Mouse (Mus musculus): ENCODE results near the gene Arl14.

Arl14 gene

DNA sequence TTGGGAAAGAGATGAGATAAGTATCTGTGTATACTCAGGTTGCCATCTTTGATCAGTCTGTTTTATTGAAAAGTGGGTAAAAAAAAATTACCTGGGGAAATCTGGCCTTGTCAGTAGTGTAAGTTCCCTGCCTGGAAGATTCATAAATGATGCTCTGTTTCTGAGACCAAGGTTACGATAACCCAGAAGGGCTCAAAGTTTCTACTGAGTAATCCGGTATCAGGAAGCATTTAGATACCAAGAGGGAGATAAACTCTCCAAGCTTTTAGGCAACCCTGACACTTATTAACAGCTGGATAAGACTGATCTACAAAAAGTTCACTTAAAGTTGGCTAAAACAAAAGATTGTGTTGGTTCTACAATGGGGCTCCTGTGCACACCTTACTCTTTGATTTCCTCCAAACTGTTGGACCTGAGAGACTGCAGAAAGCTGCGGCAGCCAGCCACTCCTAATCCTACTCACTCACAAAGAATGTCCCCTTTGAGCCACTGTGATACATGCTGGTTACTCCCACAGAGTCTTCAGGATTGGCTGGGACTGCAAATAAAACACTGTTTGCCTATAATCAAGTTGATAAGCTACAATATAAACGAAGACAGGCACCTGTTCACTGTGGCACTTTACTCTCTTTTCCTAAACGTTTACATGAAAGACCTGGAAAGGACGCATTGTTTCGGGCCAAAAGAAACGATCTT, at the start of gene Arl14:
Arl14 (plus strand) TSS at position 614 of the 696 bp plus-strand sequence.
- no peak for DNase-seq

DNA sequence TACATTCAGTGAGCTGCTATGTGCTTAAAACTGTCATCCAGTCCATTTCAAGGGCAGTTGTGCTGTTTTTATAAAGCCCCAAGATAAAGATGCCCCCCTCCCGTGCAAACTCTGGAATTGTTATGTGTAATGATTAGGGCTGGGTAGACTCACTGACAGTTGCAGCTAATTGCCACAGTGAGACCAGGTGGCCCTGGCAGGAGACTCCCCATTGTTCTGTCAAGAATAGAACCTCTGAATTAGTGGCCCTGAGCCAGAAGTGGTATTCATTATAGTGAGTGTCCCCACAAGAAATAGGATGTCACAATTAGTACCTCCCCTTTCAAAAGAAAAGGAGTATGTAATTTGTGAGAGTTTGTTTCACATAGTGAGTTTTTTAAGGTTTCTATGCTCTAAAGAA, 47.0 kb upstream of the Arl14 start:
- peak; percentile 45 for DNase-seq

DNA sequence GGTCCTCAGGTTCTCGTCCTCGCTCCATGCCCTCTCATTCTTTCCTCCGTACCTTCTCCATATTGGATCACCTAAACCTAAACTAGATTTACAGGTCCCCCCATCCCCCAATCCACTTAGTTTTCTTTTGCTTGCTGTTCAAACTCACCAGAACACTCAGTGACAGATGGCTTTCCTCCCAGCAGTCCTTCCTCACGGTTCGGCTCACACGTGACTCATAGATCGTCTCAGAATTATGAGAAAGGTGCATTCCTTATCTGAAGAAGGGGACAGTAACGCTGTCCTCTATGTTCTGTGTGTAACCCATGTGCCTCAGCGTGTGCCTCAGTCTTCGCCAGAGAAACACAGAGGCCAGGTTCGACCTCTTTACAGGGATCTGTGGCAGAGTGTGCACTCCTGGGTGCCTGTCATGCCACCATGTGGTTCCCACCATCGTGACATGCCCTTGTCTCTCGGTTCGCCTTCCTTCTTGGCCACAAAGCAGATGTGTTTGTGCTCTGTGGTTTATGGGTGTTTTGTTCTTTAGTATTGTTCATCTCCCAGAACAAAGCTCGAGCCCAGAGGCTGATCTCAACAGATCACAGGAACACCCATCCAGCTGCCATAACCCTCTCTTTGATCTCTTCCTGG, 44.9 kb upstream of the Arl14 start:
- no peak for DNase-seq

DNA sequence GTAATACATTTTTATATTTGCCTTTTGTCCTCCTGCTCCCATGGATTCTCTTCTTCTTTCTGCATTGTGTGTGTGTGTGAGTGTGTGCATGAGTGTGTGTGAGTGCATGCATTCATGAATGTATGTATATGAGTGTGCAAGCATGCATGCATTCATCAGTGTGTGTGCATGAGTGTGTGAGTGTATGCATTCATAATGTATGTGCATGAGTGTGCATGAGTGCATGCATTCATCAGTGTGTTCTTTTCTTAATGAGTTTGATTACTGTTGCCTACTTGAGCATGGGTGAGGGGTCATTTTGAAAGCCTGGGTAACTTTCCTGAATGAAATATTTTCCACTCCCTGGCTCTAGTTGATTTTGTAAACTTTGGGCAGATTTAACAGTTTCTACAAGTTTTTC, 44.3 kb upstream of the Arl14 start:
- no peak for DNase-seq

DNA sequence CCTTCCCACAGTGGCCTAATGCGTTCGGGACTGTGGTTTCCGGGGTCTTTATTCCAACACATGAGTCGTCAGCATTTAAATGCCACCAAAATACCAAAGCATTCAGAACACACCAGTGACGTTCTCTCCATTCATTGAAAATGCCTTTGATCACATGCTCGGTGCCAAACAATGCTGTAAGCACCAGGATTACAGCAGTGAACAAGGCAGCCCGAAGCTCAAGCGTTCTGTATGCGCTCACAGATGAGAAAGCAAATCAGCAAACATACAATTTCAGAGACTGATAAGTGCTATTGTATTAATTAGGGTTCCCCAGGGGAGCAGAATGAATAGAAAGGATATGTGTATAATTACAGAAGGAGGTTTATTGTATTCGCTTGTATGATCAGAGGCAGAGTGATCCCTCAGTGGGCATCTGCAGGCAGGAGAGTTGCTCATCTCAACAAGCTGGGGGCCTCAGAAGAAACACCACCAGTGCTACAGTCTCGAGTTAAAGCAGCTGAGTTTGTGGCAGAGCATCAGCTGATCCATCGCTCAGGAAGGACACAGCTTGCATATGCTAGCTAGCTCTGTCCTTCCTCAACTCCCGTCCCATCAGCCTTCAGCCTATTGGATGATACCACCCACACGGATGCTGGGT, 43.7 kb upstream of the Arl14 start:
- DNase-seq: no peak

DNA sequence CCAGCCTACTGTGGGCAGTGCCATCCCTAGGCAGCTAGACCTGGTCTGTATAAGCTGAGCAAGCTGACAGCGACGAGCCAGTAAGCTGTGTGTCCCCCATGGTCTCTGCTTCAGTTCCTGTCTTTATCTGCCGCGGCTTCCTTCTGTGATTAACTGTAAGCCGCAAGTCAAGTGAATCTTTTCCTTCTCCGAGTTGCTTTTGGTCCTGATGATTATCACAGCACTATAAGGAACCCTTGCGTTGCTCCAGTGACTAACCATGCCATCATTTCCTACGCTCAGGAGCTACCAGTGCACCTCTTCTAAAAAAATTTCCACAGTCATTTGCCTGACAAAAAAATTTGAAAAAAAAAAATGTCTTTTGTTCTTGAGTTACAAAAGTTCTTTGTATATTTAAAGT, 40.7 kb upstream of the Arl14 start:
- no peak for DNase-seq

DNA sequence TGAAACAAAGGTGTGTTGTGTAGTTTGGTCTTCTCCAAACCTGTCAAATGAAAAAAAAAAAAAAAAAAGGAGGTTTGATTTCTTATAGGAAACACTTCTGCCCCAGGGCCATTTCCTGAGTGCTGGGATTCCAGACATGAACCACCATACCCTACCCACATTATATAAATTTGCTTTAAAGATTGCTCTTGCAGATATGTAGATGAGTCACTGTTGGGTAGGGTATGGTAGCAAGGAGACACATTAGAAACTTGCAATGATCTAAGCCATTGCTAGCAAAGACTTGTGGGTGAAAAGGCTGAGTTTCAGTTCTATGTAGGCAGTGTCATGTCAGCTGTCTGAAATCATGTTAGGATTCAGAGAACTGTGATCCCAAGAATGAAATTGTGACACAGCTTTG, 40.0 kb upstream of the Arl14 start:
- no peak for DNase-seq

DNA sequence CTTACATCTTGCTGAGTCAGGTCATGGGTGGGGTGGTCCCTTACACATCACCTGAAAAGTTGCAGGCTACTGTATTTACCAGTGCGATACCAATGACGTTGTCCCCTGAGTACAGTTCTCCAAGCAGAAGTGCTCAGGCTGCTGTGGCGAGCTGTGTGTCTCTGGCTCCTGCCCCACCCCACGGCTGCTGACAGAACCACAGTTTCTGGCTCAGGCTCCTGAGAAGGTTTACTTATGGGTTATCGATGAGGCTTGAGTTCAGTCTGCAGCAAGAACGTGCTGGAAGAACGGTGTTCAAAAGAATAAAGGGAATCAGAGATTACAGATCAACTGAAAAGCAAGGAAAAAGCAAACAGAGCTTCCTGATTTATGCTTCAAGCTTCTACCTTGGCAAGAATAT, 37.0 kb upstream of the Arl14 start:
- no peak for DNase-seq

DNA sequence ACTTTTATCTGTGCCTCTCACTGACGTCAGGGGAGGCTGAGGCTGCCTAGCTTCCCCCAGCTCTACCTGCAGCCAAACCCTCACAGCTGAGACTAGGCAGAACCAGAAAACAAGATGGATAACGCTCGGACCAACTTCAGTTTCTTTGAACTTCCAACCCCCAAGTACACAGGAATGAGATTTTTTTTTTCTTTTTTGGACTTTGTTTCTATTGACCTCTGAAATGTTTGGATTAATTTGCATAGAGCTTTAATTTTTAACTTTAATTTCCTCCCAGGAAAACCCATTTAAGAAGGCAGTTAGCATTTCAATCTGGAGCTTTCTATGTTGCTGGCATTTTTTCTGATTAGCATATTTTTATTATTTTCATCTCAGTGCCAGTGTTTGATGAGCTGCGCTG, 36.2 kb upstream of the Arl14 start:
- no peak for DNase-seq

DNA sequence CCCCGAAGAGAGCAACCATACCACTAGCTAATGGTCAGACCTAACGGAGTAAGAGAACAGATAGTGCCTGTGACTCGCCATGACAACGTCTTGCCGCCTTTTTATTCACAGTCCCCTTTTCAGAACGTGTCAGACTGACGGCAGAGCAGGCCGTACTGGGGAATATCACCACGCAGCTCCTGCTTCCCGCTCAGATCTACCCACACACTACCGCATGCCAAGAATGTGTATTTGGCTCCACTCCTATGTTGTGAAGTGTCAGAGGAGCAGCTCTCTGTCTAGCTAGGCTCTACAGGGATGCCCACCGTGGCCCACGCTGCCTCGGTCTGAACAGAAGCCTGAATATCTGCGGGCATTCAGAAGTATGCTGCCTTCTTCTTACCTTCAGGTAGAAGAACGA, 35.6 kb upstream of the Arl14 start:
- DNase-seq: no peak

DNA sequence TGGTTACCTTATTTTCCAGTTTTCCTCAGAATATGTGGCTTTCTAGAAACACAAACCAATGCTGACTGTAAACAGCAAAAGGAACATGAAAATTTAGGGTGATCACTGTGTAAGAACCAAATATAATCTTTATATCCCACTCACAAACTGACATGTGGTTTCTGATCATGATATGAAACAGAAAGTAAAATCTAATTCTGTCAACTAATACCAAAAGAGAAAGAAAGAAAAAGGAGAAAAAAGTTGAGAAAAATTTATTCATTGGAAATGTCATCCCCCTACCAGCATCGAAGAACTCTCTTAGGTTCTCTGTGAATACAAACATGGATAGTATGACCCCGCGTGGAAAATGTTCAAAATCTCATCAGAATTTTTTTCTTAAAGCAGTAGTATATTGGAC, 29.2 kb upstream of the Arl14 start:
- DNase-seq: no peak

DNA sequence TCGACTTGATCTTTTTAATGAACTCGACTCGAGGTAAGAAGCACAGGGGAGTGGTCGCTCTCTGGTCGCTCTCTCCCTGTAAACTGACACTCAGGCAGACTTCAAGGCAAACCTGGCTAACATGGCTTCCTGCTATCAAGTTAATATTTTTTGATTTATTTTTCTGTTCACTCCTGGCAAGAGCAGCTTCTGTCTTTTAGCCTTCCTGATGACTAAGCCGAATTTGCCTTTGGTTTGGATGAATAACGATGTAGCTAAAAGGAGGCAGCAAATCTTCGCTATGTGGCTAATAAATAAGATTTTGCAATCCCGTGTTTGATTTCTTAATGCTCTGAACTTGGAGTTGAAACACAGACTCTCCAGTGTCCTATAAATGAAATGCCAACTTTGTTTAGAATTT, 27.7 kb upstream of the Arl14 start:
- no peak for DNase-seq

DNA sequence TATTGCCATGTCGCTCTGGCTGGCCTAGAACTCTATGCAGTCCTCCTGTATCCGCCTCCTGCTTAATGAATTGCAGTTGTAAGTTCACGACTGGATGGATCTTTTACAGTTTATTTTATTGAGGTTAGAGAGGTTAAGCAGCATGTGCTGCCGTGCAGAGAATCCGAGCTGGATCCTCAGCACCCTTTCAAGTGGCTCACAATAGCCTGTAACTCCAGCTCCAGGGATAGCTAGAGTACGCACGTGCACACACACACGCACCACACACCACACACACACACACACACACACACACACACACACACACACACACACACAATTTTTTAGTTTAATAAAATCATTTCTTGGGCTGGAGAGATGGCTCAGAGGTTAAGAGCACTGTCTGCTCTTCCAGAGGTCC, 27.0 kb upstream of the Arl14 start:
- DNase-seq: no peak

DNA sequence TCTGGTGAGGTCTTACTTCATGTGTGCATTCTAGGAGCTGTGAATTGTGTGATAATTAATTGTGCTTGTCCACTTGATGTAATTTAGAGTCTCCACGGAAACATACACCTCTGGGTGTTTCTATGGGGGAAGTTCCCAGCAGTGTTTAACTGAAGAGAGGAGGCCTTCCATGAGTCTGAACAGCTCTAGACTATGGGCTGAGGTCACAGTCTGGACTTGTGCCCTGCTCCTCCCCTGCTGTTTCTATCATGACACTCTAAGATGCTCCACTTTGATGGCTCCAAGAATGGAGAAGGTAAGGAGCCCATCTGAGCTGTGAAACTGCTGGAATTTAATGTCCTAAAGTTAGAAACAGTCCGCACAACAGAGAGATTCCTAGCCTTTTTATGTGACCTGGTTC, 24.1 kb upstream of the Arl14 start:
- DNase-seq: no peak

DNA sequence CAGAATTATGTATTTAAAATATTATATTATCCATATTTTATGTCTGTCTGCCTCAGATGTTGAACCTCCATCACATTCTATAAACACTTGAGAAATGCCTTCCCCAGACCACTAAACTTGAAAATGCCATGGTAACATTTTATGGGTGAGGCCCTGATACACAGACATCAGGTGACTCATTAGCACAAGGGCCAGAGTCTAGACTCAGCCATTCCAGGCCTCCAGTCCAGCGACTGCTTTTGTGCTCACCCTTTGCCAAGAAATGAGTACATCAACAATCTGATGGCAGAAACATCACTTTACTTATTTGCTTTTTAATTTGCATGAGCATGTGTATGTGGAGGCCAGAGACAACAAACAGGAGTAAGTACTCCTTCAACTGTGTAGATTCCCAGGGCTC, 22.0 kb upstream of the Arl14 start:
- no peak for DNase-seq

DNA sequence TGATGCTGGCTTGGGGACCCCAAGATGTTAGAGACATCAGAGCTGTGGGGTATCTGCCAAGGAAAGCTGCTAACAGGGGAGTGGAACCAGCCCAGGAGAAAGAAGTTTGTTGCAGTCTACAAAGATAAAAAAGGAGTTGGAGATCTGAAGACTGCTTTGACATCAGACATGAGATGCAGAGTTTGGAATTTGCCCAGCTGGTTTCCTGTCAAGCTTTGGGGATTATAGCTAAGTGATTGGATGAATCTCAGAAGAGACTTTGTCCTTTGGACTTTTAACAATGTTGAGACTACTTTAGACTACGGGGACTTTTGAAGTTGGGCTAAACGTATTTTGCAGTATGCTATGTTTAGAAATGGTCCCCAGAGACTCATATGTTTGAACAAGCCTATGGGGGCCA, 21.0 kb upstream of the Arl14 start:
- DNase-seq: no peak

DNA sequence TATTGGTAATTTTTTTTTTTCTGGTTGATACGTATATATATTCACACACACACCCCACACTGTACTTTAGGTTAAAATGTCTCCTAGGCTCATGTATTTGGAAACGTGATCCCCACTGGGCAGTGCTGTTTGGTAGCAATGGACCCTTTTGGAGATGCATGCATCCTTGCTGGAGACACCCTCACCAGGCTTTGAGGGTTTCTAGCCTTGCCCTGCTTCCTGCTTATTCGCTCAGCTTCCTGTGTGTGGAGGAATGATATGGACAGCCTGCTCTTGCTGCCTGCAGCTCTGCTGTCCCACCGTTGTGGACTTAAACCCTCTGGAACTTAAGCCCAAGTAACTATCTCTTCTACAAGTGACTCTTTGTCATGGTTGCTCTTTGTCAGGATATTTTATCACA, 19.3 kb upstream of the Arl14 start:
- no peak for DNase-seq

DNA sequence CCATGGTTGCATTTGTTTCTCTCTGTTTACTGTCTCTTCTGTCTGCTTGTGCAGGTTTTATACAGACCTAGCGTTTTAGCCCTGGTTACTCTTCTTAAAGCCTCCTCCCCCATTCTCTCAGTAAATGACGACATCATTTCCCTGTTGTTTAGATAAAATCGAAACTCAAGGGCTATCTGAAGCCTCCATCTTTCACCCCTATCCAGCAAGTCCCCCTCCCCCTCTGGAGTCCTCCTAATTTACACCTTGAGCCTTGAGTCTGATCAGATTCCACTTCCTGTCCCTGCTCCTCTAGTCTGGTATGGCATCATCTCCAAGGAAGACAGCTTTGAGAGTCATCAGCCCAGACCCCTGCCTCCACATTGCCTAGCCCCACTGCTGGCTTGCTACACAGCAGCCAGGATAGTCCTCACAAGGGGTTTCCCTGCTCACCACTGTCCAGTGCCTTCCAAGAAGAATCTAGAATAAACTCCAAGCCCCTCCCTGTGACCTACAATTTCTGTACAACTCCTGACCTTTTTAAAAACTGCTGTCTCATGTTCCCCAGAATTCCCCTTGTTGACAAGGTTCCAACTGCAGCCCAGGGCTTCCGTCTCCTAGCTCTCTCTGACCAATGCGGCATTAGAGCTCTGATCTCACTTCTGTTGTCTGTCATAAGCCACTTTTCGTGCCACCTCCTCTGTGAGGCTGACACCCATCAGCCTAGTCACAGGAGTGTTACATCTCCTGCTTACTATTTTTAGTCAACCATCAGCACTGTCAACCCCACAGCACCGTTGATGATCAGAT, 16.8 kb upstream of the Arl14 start:
- DNase-seq: no peak

DNA sequence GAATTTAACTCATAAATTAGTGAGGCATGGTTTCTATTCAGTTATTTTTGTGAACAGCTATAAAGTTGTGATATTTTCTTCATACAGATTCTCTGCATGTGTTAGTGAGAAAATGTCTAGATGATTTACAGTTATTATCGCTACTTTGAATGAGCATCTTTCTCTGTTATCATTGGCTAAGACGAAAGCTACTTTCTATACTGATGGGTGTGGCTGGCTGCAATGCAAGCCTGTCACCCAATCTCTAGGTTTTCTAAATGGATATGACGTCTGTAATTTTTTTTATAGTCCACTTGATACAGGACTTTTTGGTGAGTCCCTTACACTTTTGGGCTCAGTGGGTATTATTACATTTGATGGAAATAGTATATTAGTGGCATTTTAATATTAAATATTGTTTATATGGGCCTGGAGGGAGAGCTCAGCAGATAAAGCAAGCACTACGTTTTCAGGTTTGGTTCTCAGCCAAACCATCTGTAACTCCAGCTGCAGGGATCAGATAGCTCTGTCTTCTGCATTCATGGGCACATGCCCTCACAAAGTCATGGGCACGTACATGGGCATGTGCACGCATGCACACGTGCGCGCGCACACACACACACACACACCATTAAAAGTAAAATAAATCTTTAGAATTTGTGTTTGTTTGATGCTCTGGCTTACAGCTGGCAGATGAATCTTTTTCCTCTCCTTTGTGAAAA, 15.9 kb upstream of the Arl14 start:
- no peak for DNase-seq

DNA sequence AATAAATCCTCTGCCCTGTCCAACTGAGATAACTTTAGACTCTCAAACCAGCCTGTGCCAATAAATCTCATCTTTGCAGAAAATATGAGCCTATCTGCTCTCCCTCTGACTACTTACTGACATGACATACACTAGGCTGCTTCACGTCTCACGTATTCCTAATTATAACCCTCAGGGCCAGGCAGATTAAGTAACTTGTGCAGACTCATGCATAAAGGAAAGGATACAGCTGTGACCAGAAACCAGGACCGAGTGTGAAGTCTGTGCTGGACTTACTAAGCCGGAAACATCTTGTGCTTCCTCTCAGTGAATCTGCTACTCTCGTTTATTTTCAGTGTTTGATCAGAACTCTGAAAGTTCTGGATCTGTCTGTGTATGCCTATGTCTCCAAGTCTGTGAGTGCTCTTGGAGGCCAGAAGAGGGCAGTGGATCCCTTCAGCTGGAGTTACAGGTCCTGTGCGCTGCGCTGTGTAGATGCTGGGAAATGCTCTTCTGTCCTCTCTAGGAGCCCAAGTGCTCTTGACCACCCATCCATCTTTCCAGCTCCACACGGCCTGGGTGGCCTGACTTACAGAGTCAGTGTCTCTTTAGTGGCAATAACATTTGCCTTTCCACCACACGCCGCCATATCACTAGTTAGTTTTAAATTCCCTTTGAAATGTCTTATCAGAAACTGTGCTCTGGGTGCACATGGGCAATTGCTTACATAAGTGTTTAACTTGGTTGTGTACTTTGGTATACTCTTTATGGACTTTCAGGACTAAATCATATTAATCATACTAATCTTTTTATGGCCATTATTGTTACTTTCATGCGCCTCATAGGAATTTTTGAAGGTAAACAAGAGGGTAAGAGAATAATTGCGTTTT, 13.5 kb upstream of the Arl14 start:
- DNase-seq: no peak

DNA sequence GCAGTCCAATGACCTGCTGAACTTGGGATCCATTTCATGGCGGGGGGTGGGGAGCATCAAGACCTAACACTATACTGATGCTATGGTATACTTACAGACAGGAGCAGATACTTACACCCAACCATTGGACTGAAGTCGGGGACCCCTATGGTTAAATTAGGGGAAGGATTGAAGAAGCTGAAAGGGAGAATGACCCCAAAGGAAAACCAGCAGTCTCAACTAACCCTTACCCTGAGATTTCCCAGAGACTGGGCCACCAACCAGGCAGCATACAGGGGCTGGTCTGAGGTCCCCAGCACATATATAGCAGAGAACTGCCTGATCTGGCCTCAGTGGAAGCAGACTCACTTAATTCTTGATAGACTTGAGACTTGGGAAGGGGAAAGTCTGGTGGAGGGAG, 10.0 kb upstream of the Arl14 start:
- no peak for DNase-seq

DNA sequence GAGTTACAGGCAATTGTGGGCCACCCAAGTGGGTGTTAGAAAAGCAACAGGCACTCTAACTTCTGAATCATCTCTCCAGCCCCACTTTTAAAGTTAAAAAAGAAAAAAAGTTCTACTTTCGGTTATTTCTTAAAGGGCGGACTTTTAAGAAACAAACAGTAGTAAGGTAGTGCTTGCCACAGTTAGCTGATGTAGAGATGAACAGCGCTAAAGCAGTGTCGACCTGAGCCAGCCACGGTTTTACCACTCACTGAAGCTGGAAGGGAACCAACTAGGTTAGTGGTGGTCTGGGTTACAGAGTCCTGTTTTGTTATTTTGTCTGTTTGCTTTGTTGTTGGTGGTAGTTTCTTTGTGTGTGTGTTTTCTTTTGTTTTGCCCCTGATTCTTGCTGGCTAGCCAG, 8.8 kb upstream of the Arl14 start:
- DNase-seq: no peak

Measured in cerebellum, adult 9-10 months (tissue).